In genomic region chr15:31318158-31318955, GRCm38 (mm10) we compare ENCODE assay signal across 11 mouse cellular contexts. TPM values are rescaled to one million over a fixed set of nuclear protein-coding genes. Genes with fewer than 3 reads are reported as not detected.
A peak's percentile ranks its signal among the peaks of the same experiment; 100 is the strongest.
DNase-seq lines count a peak whose midpoint lies in the region; ATAC-seq and TF ChIP-seq lines count a peak whose summit lies in the region.
"Had no signal": no experiment of that assay in that cellular context is flagged by ENCODE, and none has a peak within 500 bp of the region (broad histone marks: within the 10 kb centered on the region; RNA-seq: fewer than 3 reads in every experiment).

No protein-coding gene starts in this region.

- H3K9me3 ChIP-seq in lung, embryonic 14.5 days (ENCODE audit: low read depth, low read length) = no peaks in the 10 kb centered on the region
- peaks cover 2% of the 10 kb centered on the region; the same call in 1 of the 2 replicates for H3K9me3 ChIP-seq in embryonic facial prominence, embryonic 10.5 days
- no peaks in the 10 kb centered on the region for H3K9me3 ChIP-seq in neural tube, embryonic 14.5 days (ENCODE audit: control insufficient read depth, low read length)
- H3K9me3 ChIP-seq: stomach, embryonic 15.5 days had no signal

- no peak overlapping the region for H3K4me3 ChIP-seq in lung, embryonic 14.5 days (ENCODE audit: low read depth, low read length)
- H3K4me3 ChIP-seq in embryonic facial prominence, embryonic 10.5 days = no peak overlapping the region
- H3K4me3 ChIP-seq in neural tube, embryonic 14.5 days (ENCODE audit: low read depth, low read length) = no peak overlapping the region
- H3K4me3 ChIP-seq: stomach, embryonic 15.5 days had no signal

- peak; percentile 47 for DNase-seq in lung, embryonic 14.5 days
- DNase-seq in lung, postnatal 14 days = no peak
- DNase-seq in embryonic facial prominence, embryonic 10.5 days (ENCODE audit: low spot score) = peak; percentile 32
- DNase-seq in urinary bladder, adult 18-20 months (ENCODE audit: low spot score in 2 of 2) = no peak
- DNase-seq: heart, adult 11 months; right cerebral cortex, postnatal 25 days had no signal

- 28% methylated on average over 6 of the region's 6 CpGs for WGBS in lung, embryonic 14.5 days
- 35% methylated on average over 6 of the region's 6 CpGs for WGBS in embryonic facial prominence, embryonic 10.5 days
- WGBS in neural tube, embryonic 14.5 days = 39% methylated on average over 6 of the region's 6 CpGs

- H3K27ac ChIP-seq in lung, embryonic 14.5 days (ENCODE audit: low read depth) = peak overlapping the region; percentile 43; the same call in 1 of the 2 replicates
- H3K27ac ChIP-seq in embryonic facial prominence, embryonic 10.5 days (replicated peaks) = peak overlapping the region; percentile 54
- H3K27ac ChIP-seq in neural tube, embryonic 14.5 days (ENCODE audit: low read depth, low read length) = 0 out of 2 replicates have a peak overlapping the region, but pooled peaks have one; percentile 10
- H3K27ac ChIP-seq: kidney, postnatal 0 days; stomach, embryonic 15.5 days had no signal

- H3K9ac ChIP-seq in lung, embryonic 14.5 days = no peak overlapping the region
- peak overlapping the region; percentile 26; the same call in 1 of the 2 replicates for H3K9ac ChIP-seq in neural tube, embryonic 14.5 days (replicated peaks; ENCODE audit: low read depth, low read length)
- H3K9ac ChIP-seq: stomach, embryonic 15.5 days had no signal

- ATAC-seq in lung, embryonic 14.5 days (ENCODE audit: insufficient read depth) = peak; percentile 62; the same call in 1 of the 2 replicates
- peak; percentile 18 to 30; a peak in 2 of 4 replicates for ATAC-seq in hematopoietic stem cell, adult 5-6 weeks (replicated peaks in 1 of 2; ENCODE audit: insufficient read depth in 1 of 2, low FRiP score in 2 of 2, low TSS enrichment in 1 of 2, low read depth in 1 of 2, poor library complexity in 2 of 2, severe bottlenecking in 2 of 2)
- ATAC-seq in neural tube, embryonic 14.5 days (ENCODE audit: low read depth) = peak; percentile 12; the same call in 1 of the 2 replicates
- no peak for ATAC-seq in megakaryocyte-erythroid progenitor cell, adult 5-6 weeks (replicated peaks; ENCODE audit: low FRiP score, low TSS enrichment, poor library complexity, severe bottlenecking)

- no peak for TF ChIP-seq CTCF in lung, embryonic 14.5 days (IDR thresholded peaks at IDR 0.05; ENCODE audit: low read depth)

- H3K27me3 ChIP-seq in lung, embryonic 14.5 days (ENCODE audit: insufficient read depth, low read length) = no peaks in the 10 kb centered on the region
- H3K27me3 ChIP-seq in embryonic facial prominence, embryonic 10.5 days (replicated peaks; ENCODE audit: low read depth, poor library complexity, severe bottlenecking) = no peaks in the 10 kb centered on the region
- no peaks in the 10 kb centered on the region for H3K27me3 ChIP-seq in neural tube, embryonic 14.5 days (ENCODE audit: control insufficient read depth, insufficient read depth, low read length)
- H3K27me3 ChIP-seq: stomach, embryonic 15.5 days had no signal

- no peak overlapping the region for H3K4me2 ChIP-seq in lung, embryonic 14.5 days
- H3K4me2 ChIP-seq in neural tube, embryonic 14.5 days (ENCODE audit: low read depth, low read length) = no peak overlapping the region
- H3K4me2 ChIP-seq: stomach, embryonic 15.5 days had no signal

- H3K36me3 ChIP-seq in lung, embryonic 14.5 days (ENCODE audit: insufficient read depth) = no peaks in the 10 kb centered on the region
- H3K36me3 ChIP-seq in embryonic facial prominence, embryonic 10.5 days (replicated peaks) = no peaks in the 10 kb centered on the region
- no peaks in the 10 kb centered on the region for H3K36me3 ChIP-seq in neural tube, embryonic 14.5 days (ENCODE audit: control insufficient read depth, insufficient read depth, low read length)
- H3K36me3 ChIP-seq: stomach, embryonic 15.5 days had no signal

- no peaks in the 10 kb centered on the region for H3K4me1 ChIP-seq in lung, embryonic 14.5 days (ENCODE audit: insufficient read depth)
- H3K4me1 ChIP-seq in embryonic facial prominence, embryonic 10.5 days = peaks cover 26% of the 10 kb centered on the region
- no peaks in the 10 kb centered on the region for H3K4me1 ChIP-seq in neural tube, embryonic 14.5 days (ENCODE audit: control insufficient read depth, insufficient read depth, low read length)
- H3K4me1 ChIP-seq: stomach, embryonic 15.5 days had no signal

RNA-seq across cellular contexts. Expression of gene Ankrd33b, which starts 49.2 kb away (rescaled TPM):
- 3.0 and 3.7 TPM in 2 replicates for polyA plus RNA-seq in lung, embryonic 14.5 days (2014; fragmentation: Nextera tagmentation; extraction: Ambion mirVana)
- 0.29 and 0.67 TPM in 2 replicates for polyA plus RNA-seq in embryonic facial prominence, embryonic 10.5 days (2016; fragmentation: Nextera tagmentation; extraction: Ambion mirVana)
- 7.3 and 7.4 TPM in 2 replicates for total RNA-seq in hematopoietic stem cell, adult 5-6 weeks (2017)
- polyA plus RNA-seq in neural tube, embryonic 14.5 days (2014; fragmentation: Nextera tagmentation; extraction: Ambion mirVana) = 0.75 and 1.3 TPM in 2 replicates
- 1.6 TPM in 1 of 2 replicates, not detected in the other for total RNA-seq in megakaryocyte-erythroid progenitor cell, adult 5-6 weeks (2014; fragmentation: Nextera tagmentation)
- total RNA-seq in megakaryocyte-erythroid progenitor cell, adult 5-6 weeks (2017) = not detected in 2 replicates

Comparison
In these comparisons a context has a peak if more than half of its experiments do, and no peak if none do; other contexts are left out.
1. DNase-seq: peak in lung, embryonic 14.5 days (single experiment) and embryonic facial prominence, embryonic 10.5 days (single experiment); none in lung, postnatal 14 days (single experiment) and urinary bladder, adult 18-20 months (0 of 2).
2. Peak in every context shown above with its lines, with median percentiles within 50 percentile points of each other: H3K27ac ChIP-seq.